Mouse (Mus musculus): Measurements from ENCODE around the gene Cebpa.

The Cebpa gene

DNA sequence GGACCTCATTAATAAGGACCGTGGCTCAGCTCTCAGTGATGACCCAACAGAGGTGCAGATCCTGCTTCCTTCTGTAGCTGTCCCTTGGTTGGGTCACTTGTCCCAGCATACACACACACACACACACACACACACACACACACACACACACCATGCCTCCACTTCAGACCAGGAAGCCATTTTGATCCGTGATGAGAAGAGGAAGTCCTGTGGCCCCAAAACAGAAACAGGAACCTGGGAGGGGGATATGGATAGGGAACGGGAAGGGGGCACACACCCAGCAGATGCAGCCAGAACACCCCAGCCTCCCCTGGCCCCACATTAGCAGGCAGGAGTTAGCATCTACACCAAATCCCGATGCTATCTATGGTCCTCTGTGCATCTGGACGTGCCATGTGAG lies 31.8 kb downstream of the Cebpa start:
- DNase-seq, result no peak

DNA sequence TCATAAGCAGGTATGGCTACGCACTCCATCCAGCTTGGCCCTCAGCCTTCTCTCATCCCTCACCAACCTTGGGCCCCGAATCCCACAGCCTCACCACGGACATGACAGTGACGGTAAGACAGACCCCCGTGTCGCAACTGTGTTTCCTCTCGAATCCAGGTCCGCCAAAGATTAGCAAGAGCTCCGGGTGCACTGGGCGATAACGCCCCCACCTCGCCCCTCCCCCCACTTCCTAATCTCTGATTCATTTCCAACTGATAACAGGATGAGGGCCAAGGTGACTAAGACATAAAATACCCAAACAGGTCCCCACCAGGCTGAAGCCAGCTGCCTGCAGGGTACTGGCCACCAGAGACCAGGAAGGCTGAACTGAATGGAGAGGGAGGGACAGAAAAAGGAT lies 35.4 kb downstream of the Cebpa start:
- no peak for DNase-seq

DNA sequence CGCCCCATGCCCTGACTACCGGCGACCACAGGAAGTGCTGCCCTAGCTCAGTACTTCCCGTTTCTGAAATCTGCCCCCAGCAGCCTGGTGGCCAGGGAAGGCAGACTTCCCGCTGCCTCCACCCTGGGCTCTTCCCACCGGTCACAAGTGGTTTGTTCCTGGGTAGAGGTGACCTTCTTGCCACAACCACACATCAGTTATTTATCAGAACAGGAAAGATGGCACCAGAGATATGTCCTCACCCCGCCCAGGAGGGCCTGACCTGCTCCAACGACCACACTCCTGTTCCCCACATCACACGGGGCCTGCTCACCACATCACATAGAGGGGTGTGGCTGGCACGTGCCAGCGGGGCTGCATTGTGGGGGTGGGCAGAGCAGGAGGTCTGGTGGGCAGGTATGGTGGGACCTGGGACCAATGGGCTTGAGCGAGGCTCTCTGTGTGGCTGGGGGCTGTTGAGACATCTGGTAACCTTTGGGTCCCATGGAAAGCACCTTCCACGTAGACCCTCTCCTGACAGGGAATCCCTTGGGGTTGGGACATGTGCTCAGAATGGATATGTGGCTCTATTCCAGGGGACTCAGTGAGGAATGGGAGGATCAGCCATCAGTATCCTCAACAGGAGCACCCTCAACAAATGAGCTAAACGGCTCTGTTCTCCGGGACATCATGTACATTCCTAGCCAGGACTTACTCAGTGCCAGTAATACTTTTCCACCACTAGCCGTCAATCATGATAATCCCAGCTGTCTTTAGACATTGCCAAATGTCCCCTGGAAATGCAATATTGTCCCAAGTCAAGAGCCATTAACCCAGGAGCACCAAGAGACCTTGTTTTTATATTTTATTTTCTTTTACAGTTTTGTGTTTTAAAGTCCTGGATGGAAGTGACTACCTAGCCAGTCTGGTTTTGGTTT lies 37.7 kb downstream of the Cebpa start:
- DNase-seq, result no peak

DNA sequence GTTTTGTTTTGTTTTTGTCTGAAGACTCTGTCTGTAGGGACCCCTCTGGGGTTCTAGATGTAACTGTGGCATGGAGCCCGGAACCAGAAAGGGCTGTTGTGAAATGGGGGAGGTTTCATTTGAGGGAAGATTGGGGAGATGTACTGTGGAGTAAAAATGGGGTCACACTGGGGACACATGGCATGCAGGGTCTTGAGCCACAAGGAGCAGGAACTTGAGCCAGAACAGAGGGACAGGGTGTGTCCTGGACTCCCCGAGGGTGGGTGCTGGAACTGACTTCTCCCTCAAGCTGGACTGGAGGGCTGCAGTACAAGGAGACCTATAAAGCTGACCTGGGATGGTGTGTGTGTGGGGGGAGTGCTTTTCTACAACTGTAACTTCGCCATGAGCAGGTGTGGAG lies 38.4 kb downstream of the Cebpa start:
- no peak for DNase-seq

DNA sequence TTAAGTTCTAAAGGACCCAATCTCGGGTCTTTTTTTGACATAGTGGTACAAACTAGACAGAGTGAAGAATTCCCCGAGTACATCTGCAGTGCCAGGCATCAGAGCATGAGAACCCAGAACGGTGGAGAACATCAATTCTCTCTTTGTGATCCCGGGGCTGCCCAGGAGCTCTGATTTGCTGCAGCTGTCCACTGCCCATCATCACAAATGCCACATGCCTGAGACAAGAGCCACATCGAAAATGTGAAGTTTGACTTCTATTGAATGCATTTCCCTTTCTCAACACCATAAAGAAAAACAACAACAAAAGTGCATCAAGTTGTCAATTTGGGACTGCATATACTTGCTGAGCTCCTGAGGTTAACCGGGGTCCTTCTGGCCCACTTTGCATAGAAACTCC lies 43.4 kb downstream of the Cebpa start:
- DNase-seq, result no peak

DNA sequence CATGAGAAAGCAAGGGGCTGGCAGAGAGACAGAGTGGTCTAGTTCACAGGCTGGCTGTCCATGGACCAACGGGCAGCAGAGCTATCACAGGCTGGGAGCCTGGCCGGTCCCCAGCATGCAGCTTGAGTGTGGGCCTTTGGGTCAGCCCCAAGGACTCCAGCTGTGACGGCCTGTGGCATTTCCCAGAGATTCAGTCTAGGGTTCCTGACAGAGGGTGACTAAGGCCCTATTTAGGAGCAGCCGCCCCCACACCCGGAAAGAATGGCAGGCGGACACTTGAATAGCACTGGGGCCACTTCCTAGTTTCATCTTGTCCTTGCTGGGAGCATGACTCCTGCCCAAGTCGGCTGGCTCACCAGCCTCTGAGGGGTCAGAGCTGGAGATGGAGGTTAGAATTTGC lies 44.5 kb downstream of the Cebpa start:
- no peak for DNase-seq

DNA sequence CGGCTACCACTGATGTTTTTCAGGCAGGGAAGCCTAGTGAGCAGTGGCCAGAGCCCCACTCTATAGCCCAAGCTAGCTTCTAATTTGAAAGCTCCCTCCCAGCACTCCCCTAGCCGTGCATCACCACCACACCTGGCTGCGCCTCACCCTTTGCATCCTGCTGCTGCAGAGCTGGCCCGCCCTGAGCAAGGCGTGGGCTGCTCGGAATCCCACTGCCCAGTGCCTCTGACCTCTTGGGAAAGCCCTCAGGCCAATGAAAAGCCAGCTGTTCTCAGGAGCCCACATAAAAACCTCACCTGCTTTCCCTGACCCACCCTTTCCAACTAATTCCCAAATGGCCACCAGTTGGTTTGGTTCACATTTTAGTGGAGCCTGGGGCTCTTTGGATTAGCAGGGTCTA lies 45.0 kb downstream of the Cebpa start:
- DNase-seq, result no peak

DNA sequence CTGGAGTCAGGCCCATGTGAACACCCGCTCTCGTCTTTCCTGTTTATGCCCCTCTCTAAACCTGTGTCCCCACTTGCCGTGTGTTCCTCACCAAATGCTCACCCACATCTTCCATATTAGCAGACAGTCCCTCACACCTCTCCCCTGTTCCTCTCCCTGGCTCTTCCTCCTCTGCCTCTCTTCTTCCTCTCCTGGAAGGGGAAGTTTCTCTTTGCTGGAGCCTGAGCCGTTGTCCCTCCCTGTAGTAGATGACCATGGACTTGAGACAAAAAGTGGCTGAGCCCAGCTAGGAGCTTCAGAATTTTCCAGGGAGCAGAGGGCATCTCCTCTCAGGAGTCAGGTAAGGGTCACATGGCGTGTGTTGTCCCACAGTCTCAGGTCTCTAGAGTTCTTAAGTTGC lies 47.9 kb downstream of the Cebpa start:
- no peak for DNase-seq

DNA sequence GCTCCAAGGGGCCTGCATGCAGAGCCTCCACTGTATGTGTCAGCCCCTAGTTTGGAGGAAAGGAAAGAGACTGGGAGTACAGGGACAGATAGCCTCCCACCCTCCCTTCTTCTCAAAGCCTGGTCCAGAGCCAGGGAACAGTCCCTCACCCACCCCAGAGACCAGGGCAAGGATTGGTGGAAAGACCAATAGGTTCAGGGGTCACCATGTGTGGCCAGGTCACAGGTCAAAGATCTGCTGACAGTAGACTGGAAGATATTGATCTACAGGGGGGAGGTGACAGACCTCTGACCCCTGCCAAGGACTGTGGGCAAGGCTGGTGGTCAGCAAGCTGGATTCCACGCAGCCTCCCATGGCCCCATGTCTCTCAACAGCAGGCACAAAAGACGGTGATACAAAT lies 48.8 kb downstream of the Cebpa start:
- DNase-seq, result no peak

DNA sequence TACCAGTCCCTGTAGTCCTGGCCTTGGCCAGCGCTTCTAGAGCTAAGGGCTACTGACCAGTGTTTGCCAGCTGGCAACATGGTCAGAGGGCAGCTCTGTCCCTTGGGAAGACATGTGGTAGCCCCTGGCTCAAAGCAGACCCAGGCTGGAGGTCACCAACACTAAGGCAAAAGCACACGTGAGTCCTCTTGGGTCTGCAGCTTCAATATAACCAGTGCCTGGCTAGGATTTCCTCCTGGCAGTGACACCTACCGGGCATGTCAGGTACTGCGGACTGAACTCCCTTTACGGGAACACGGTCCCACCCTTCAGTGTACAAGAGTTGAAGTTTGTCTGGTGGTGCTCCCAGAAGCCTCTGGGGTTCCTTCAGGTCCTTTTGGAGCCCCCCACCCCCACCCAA lies 50.2 kb downstream of the Cebpa start:
- peak; percentile 82 for DNase-seq

Data from cerebellum, adult 9-10 months (tissue).